Mouse (Mus musculus): Measurements from ENCODE around the gene BC049715.

DNA sequence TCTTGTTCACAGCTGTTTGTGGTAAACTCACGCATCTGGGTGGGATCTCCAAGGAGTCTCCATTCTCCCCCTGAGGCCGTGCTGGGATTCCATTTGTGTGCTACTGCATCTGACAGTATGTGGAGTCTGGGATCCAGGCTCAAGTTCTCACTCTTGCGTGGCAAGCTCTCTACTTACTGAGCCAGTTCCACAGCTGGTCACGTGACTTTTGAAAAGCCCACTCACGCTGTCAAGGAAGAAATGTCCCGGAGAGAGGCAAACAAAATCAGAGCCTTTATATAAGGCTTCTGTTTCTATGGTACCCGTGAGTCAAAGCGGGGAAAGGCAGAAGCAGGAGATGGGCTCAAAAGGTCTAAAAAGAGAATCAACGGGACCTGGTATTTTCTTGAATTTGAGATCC lies 44.7 kb upstream of the BC049715 start:
- TF ChIP-seq SIN3A (IDR thresholded peaks at IDR 0.05; ENCODE audit: low read length) (no peak), GATA1 (IDR thresholded peaks at IDR 0.05; ENCODE audit: low read depth, low read length) (no peak), TCF12 (IDR thresholded peaks at IDR 0.05; ENCODE audit: low read depth, low read length) (no peak), CTCF (IDR thresholded peaks at IDR 0.05 in 2 of 3, conservative IDR thresholded peaks at IDR 0.05 in 1 of 3; ENCODE audit: control insufficient read depth in 1 of 3, insufficient read depth in 1 of 3, low read depth in 2 of 3, low read length in 3 of 3, poor library complexity in 1 of 3, severe bottlenecking in 1 of 3) (no peak), ZKSCAN1 (IDR thresholded peaks at IDR 0.05; ENCODE audit: low read depth, low read length) (no peak), ZMIZ1 (IDR thresholded peaks at IDR 0.05; ENCODE audit: low read depth, low read length) (no peak), ETS1 (IDR thresholded peaks at IDR 0.05; ENCODE audit: low read depth, low read length) (no peak), GABPA (IDR thresholded peaks at IDR 0.05; ENCODE audit: low read depth, low read length) (no peak), POLR2A (IDR thresholded peaks at IDR 0.05; ENCODE audit: control insufficient read depth in 1 of 2, insufficient read depth in 1 of 2, low read depth in 1 of 2, low read length in 2 of 2, poor library complexity in 1 of 2) (no peak), USF2 (IDR thresholded peaks at IDR 0.05; ENCODE audit: borderline replicate concordance in 1 of 2, insufficient read depth in 1 of 2, low read depth in 1 of 2, low read length in 2 of 2) (no peak), POLR2AphosphoS5 (IDR thresholded peaks at IDR 0.05; ENCODE audit: borderline replicate concordance, low read depth, low read length) (no peak), MEF2A (IDR thresholded peaks at IDR 0.05; ENCODE audit: extremely low read depth, insufficient replicate concordance, low read depth, low read length, poor library complexity, severe bottlenecking) (no peak), UBTF (IDR thresholded peaks at IDR 0.05; ENCODE audit: borderline replicate concordance, insufficient read depth, low read depth, low read length) (no peak), USF1 (IDR thresholded peaks at IDR 0.05; ENCODE audit: low read depth, low read length) (no peak)
